Mouse (Mus musculus) forelimb bud, embryonic 11.5 days (tissue): ENCODE measurements around the gene Zcchc24.
"Not testable (repeated sequence)": the region's sequence is repeated elsewhere in the genome, so short reads cannot be mapped to it uniquely, and the experiment has no call there.

Source experiments
- DNase-seq: peaks from one replicate; pipeline ENCODE4 v3.0.0-alpha.2; 2012; ENCODE audit warnings: low read depth, low spot score

Gene Zcchc24

GRCm38 (mm10) chr14:25768915-25769625 lies at the start of gene Zcchc24:
Gene Zcchc24 (minus strand): TSS chr14:25769039.
- DNase-seq = peak; percentile 95

- peak; percentile 75 for DNase-seq
These were observed 47.6 kb upstream of the Zcchc24 start for GRCm38 (mm10) chr14:25816416-25816815.

GRCm38 (mm10) chr14:25814140-25814539 lies 45.3 kb upstream of the Zcchc24 start:
- no peak for DNase-seq

- DNase-seq = not testable (repeated sequence)
These were observed 42.2 kb upstream of the Zcchc24 start for GRCm38 (mm10) chr14:25811026-25811425.

GRCm38 (mm10) chr14:25806561-25806960 lies 37.7 kb upstream of the Zcchc24 start:
- DNase-seq = no peak

GRCm38 (mm10) chr14:25805871-25806270 lies 37.0 kb upstream of the Zcchc24 start:
- no peak for DNase-seq

GRCm38 (mm10) chr14:25803246-25803809 lies 34.5 kb upstream of the Zcchc24 start:
- DNase-seq = no peak

GRCm38 (mm10) chr14:25802511-25802910 lies 33.7 kb upstream of the Zcchc24 start:
- DNase-seq = no peak

- peak; percentile 82 for DNase-seq
These were observed 31.5 kb upstream of the Zcchc24 start for GRCm38 (mm10) chr14:25800166-25800960.

GRCm38 (mm10) chr14:25796619-25797018 lies 27.8 kb upstream of the Zcchc24 start:
- peak; percentile 52 for DNase-seq

GRCm38 (mm10) chr14:25795561-25796174 lies 26.8 kb upstream of the Zcchc24 start:
- no peak for DNase-seq

GRCm38 (mm10) chr14:25795067-25795466 lies 26.2 kb upstream of the Zcchc24 start:
- DNase-seq = no peak

- no peak for DNase-seq
These were observed 25.5 kb upstream of the Zcchc24 start for GRCm38 (mm10) chr14:25794331-25794730.

GRCm38 (mm10) chr14:25790768-25791302 lies 22.0 kb upstream of the Zcchc24 start:
- DNase-seq = no peak

GRCm38 (mm10) chr14:25789946-25790345 lies 21.1 kb upstream of the Zcchc24 start:
- no peak for DNase-seq

GRCm38 (mm10) chr14:25789207-25789606 lies 20.4 kb upstream of the Zcchc24 start:
- no peak for DNase-seq

- DNase-seq = no peak
These were observed 19.4 kb upstream of the Zcchc24 start for GRCm38 (mm10) chr14:25788201-25788600.

GRCm38 (mm10) chr14:25787387-25787910 lies 18.6 kb upstream of the Zcchc24 start:
- no peak for DNase-seq

GRCm38 (mm10) chr14:25786959-25787358 lies 18.1 kb upstream of the Zcchc24 start:
- DNase-seq = no peak

GRCm38 (mm10) chr14:25785210-25785609 lies 16.4 kb upstream of the Zcchc24 start:
- no peak for DNase-seq

- no peak for DNase-seq
These were observed 14.4 kb upstream of the Zcchc24 start for GRCm38 (mm10) chr14:25783220-25783619.

- no peak for DNase-seq
These were observed 11.8 kb upstream of the Zcchc24 start for GRCm38 (mm10) chr14:25780601-25781000.
